Mouse (Mus musculus) limb, embryonic 14.5 days (tissue): ENCODE results near the gene Itm2c. TPM values are rescaled to one million over a fixed set of nuclear protein-coding genes. Genes with fewer than 3 reads are reported as not detected.

Experiments used
- ATAC-seq: fragments of 200-750 bp; cut with Nextera tagmentation; 2 replicates; pipeline ENCODE4 v1.8.0; 2017; ENCODE audit warnings: low read depth, moderate number of reproducible peaks, moderate TSS enrichment; ENCODE audit not compliant: low FRiP score
- DNase-seq: peaks from one replicate; pipeline ENCODE4 v3.0.0-alpha.2; 2015; ENCODE audit warnings: low spot score
- H3K27ac ChIP-seq: fragments of 300-500 bp; sonication (generic); replicated peaks from 2 replicates; pipeline ENCODE4 v1.5.1; 2014; ENCODE audit warnings: low read depth, mild to moderate bottlenecking, low read length, moderate library complexity, mixed read lengths
- H3K27me3 ChIP-seq: fragments of 300-500 bp; sonication (generic); 2 replicates; pipeline ENCODE4 v1.6.1; 2014; ENCODE audit warnings: low read length, mixed read lengths; ENCODE audit not compliant: control insufficient read depth, insufficient read depth
- H3K36me3 ChIP-seq: fragments of 300-500 bp; sonication (generic); 2 replicates; pipeline ENCODE4 v1.6.1; 2014; ENCODE audit warnings: mild to moderate bottlenecking, low read length, moderate library complexity, mixed read lengths; ENCODE audit not compliant: control insufficient read depth, insufficient read depth
- H3K4me1 ChIP-seq: fragments of 300-500 bp; sonication (generic); 2 replicates; pipeline ENCODE4 v1.6.1; 2014; ENCODE audit warnings: antibody characterized with exemption, low read length, mixed read lengths; ENCODE audit not compliant: control insufficient read depth, insufficient read depth
- H3K4me2 ChIP-seq: fragments of 300-500 bp; sonication (generic); replicated peaks from 2 replicates; pipeline ENCODE4 v1.6.1; 2014; ENCODE audit warnings: low read depth, mild to moderate bottlenecking, low read length, moderate library complexity; ENCODE audit not compliant: severe bottlenecking
- H3K4me3 ChIP-seq: fragments of 300-500 bp; sonication (generic); replicated peaks from 2 replicates; pipeline ENCODE4 v1.5.1; 2014; ENCODE audit warnings: low read length
- H3K9ac ChIP-seq: fragments of 300-500 bp; sonication (generic); 2 replicates; pipeline ENCODE4 v1.6.1; 2014; ENCODE audit warnings: mild to moderate bottlenecking, low read depth, low read length, moderate library complexity; ENCODE audit not compliant: severe bottlenecking
- H3K9me3 ChIP-seq: fragments of 300-500 bp; sonication (generic); 2 replicates; pipeline ENCODE4 v1.6.1; 2016; ENCODE audit warnings: low read length; ENCODE audit not compliant: control insufficient read depth
- POLR2A ChIP-seq: fragments of 200-500 bp; IDR thresholded peaks from 2 replicates; pipeline ENCODE4 v1.8.0; 2012; ENCODE audit warnings: inconsistent platforms, mild to moderate bottlenecking, moderate library complexity, borderline replicate concordance; ENCODE audit not compliant: insufficient read depth, insufficient read length; ENCODE audit errors: extremely low read depth
- WGBS: fragments of 180-500 bp; shearing (Covaris S2); extraction: QIAGEN DNeasy Blood & Tissue Kit; methylation state at CpG from one replicate; pipeline ENCODE4 v1.1.7; 2014; 5-methylcytosine and 5-hydroxymethylcytosine counted together
- polyA plus RNA-seq, 2 experiments: library from polyadenylated mRNA; depleted of rRNA in 1 of 2; stranded (reverse) in 1 of 2; unstranded in 1 of 2; fragments of >200 nt; fragmentation: Nextera tagmentation in 1 of 2; extraction: Ambion mirVana in 1 of 2; gene quantifications; 2 replicates each; pipeline versions ENCODE4 v1.2.1 to v1.2.3; 2012 to 2014

Gene Itm2c
- polyA plus RNA-seq, 2 experiments: 181 to 213 TPM

DNA sequence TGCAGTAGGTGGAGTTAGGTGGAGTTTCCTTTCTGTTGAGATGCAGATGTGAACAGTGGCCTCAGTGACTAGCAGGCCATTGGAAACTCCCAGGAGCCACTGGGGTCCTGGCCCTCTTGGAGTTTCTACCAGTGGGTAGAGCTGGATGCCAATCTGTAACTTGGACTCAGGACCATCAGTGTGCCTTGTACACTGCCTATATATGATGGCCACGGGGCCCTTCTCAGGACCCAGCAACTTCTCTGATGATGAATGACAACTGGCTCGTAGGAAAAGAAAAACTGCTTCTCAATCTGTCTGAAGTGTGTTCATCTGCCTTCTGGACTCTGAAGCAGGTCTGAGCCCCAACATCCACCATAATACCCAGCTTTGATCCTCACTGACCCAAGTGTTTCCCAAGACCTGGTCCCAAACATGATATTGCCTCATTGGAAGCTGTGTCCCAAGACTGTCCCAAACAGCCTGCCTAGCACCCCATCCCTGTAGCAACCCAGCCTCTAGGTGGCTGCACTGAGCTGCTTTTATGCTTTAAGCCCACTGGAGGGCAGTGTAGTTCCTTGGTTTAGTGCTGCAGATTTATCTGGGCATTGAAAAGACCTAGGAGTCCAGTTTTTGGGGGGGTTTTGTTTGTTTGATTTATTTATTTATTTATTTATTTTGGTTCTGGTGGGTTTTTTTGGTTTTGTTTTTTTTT is 40.9 kb upstream of the Itm2c start:
- Histone ChIP-seq H3K4me3 (no peak overlapping the region), H3K27ac (no peak overlapping the region), H3K9ac (no peak overlapping the region), H3K4me1 (no peaks in the 10 kb centered on the region), H3K36me3 (peaks cover 42% of the 10 kb centered on the region), H3K27me3 (no peaks in the 10 kb centered on the region), H3K9me3 (no peaks in the 10 kb centered on the region), H3K4me2 (no peak overlapping the region)
- peak; percentile 42; the same call in 1 of the 2 replicates for TF ChIP-seq POLR2A
- WGBS: 64% methylated on average over 2 of the region's 2 CpGs
- ATAC-seq (peak; percentile 77), DNase-seq (peak; percentile 84)

DNA sequence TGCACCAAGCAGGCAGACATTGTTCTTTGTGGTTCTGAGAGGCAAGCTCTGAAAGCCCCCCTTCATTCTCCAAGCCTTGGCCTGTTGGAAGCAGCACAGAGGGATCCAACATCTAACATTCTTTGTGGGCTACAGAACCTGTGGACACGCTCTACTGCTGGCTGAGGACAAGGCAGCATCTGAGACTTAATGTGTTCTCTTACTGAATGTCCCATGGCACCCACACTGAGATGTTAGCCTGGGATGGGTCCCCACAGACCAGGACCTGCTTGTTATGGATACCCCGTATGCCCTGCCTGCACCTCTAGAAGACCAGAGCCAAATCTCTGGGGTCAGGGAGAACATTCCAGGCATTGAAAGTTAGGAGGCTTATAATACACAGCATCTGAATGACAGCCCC is 40.2 kb upstream of the Itm2c start:
- no peak overlapping the region for H3K27ac ChIP-seq
- H3K4me3 ChIP-seq: no peak overlapping the region
- no peaks in the 10 kb centered on the region for H3K4me1 ChIP-seq
- ATAC-seq (no peak), DNase-seq (no peak)
- H3K27me3 ChIP-seq: no peaks in the 10 kb centered on the region
- 95% methylated on average over 2 of the region's 2 CpGs for WGBS
- no peaks in the 10 kb centered on the region for H3K9me3 ChIP-seq
- H3K9ac ChIP-seq: no peak overlapping the region
- no peak overlapping the region for H3K4me2 ChIP-seq
- TF ChIP-seq POLR2A: no peak
- peaks cover 35% of the 10 kb centered on the region for H3K36me3 ChIP-seq

DNA sequence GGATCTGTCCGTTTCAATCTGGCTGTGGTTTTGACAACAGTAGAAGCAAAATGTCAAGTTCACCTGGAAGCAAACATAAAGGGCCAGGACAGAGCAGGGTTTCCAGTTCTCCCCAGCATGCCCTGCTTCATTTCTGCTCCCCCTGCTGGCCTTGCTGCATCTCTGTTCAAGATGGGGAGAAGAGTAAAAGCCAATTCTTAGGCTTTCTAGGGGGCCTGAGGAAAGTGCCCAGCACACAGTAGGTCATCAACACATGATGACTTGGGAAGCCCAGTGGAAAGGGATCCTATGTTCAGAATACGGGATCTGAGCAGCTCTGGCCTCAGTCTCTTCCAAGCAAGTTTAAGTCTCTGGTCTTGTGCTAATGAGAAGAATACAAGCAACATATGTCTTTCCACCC is 39.6 kb upstream of the Itm2c start:
- H3K9me3 ChIP-seq: no peaks in the 10 kb centered on the region
- no peaks in the 10 kb centered on the region for H3K4me1 ChIP-seq
- H3K27ac ChIP-seq: no peak overlapping the region
- H3K4me3 ChIP-seq: no peak overlapping the region
- DNase-seq (no peak), ATAC-seq (no peak)
- no peaks in the 10 kb centered on the region for H3K27me3 ChIP-seq
- no peak overlapping the region for H3K4me2 ChIP-seq
- no peak overlapping the region for H3K9ac ChIP-seq
- H3K36me3 ChIP-seq: peaks cover 29% of the 10 kb centered on the region
- no peak for TF ChIP-seq POLR2A
- WGBS: 62% methylated on average over 2 of the region's 2 CpGs

DNA sequence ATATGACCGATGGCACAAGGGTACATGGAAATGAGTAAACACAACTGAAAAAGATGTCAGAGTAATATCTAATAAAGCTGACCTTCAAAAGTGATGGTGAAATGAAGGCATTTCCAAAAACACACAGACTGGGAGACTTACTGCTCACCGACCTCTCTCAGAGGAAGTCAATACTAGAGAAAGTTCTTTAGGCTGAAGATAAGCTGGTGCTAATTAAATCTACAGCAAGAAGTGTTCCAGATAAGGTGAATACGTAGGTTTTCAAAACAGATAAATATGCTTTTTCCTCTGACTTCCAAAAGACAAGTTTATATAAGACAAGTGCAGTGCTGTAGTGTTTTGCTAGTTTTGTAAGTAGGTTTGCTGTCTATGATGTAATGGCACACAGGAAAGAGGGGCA is 37.8 kb upstream of the Itm2c start:
- H3K27ac ChIP-seq: no peak overlapping the region
- DNase-seq (no peak), ATAC-seq (no peak)
- H3K9ac ChIP-seq: no peak overlapping the region
- H3K27me3 ChIP-seq: no peaks in the 10 kb centered on the region
- TF ChIP-seq POLR2A: no peak
- 87% methylated on average over 3 of the region's 3 CpGs for WGBS
- H3K4me1 ChIP-seq: no peaks in the 10 kb centered on the region
- H3K9me3 ChIP-seq: no peaks in the 10 kb centered on the region
- peaks cover 16% of the 10 kb centered on the region for H3K36me3 ChIP-seq
- H3K4me2 ChIP-seq: no peak overlapping the region
- H3K4me3 ChIP-seq: no peak overlapping the region

DNA sequence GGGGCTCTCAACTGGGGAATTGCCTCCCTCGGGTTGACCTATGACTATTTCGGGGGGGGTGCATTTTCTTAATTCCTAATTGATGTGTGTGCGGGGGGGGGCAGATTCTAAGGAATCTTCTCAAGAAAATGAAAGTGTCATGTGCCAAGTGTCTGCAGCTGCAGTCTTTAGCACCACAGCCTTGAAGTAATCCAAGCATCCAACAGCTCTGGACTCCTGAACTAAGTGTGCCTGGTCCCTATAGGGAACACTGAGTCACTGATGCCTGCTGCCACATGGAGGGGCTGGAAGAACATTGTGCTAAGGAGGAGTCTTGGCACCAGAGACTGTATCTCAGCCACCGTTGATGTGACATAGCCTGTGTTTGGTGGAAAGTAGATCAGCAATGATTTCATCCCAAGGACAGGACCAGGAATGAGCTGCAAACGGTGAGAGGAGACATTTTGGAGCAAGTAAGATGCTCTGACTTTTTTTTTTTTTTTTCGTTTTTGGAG is 36.8 kb upstream of the Itm2c start:
- Histone ChIP-seq H3K36me3 (peaks cover 7% of the 10 kb centered on the region; the same call in 1 of the 2 replicates), H3K4me2 (no peak overlapping the region), H3K9ac (no peak overlapping the region), H3K9me3 (no peaks in the 10 kb centered on the region), H3K4me1 (no peaks in the 10 kb centered on the region), H3K4me3 (no peak overlapping the region), H3K27me3 (no peaks in the 10 kb centered on the region), H3K27ac (no peak overlapping the region)
- no peak for DNase-seq
- whole genome bisulfite sequencing: 78% methylated on average over 6 of the region's 6 CpGs
- no peak for TF ChIP-seq POLR2A
- no peak for ATAC-seq
